Mouse (Mus musculus): ENCODE data around the gene Dguok. TPM values are rescaled to one million over a fixed set of nuclear protein-coding genes. Genes with fewer than 3 reads are reported as not detected.

Dguok gene
- 43.3 TPM for total RNA-seq (2023)

GRCm38 (mm10) chr6:83506258-83507167 lies at the start of gene Dguok:
Gene Dguok (minus strand): TSS chr6:83506969.

GRCm38 (mm10) chr6:83536028-83536794 lies 29.4 kb upstream of the Dguok start, which contains the start of gene Actg2:
Gene Actg2 (minus strand): TSS chr6:83536265.

GRCm38 (mm10) chr6:83459034-83459644 lies 47.6 kb downstream of the Dguok start, which contains the start of gene Tet3:
Gene Tet3 (minus strand): TSS chr6:83459084.

Other genes with a start within 250 kb of the Dguok start
- 26.2 TPM for gene Mthfd2, start 181.1 kb downstream of the Dguok start, total RNA-seq (2023)
- gene Mob1a, start 181.0 kb downstream of the Dguok start, total RNA-seq (2023), result 102 TPM
- 30.7 TPM for gene Bola3, start 157.8 kb downstream of the Dguok start, total RNA-seq (2023)
- gene Tet3, start 47.9 kb downstream of the Dguok start, total RNA-seq (2023), result 152 TPM
- not detected for gene Actg2, start 29.3 kb upstream of the Dguok start, total RNA-seq (2023)
- 23.9 TPM for gene Stambp, start 65.8 kb upstream of the Dguok start, total RNA-seq (2023)
- not detected for gene Clec4f, start 149.2 kb upstream of the Dguok start, total RNA-seq (2023)
- gene Cd207, start 170.9 kb upstream of the Dguok start, total RNA-seq (2023), result 0.34 TPM
- not detected for gene Vax2, start 204.3 kb upstream of the Dguok start, total RNA-seq (2023)
- not detected for gene Atp6v1b1, start 236.0 kb upstream of the Dguok start, total RNA-seq (2023)